Mouse (Mus musculus) limb, embryonic 12.5 days (tissue): ENCODE data around the gene Sost. TPM values are rescaled to one million over a fixed set of nuclear protein-coding genes. Genes with fewer than 3 reads are reported as not detected.
A peak's percentile ranks its signal among the peaks of the same experiment; 100 is the strongest.

ENCODE experiments used
- ATAC-seq: fragments of 200-750 bp; cut with Nextera tagmentation; 2 replicates; pipeline ENCODE4 v1.8.0; 2017; ENCODE audit warnings: low read depth, moderate TSS enrichment; ENCODE audit not compliant: insufficient number of reproducible peaks, insufficient read depth, low FRiP score, low TSS enrichment
- H3K27ac ChIP-seq: fragments of 300-500 bp; sonication (generic); 2 replicates; pipeline ENCODE4 v1.5.1; 2016; ENCODE audit warnings: mild to moderate bottlenecking, moderate library complexity
- H3K27me3 ChIP-seq: fragments of 300-500 bp; sonication (generic); 2 replicates; pipeline ENCODE4 v1.6.1; 2016; ENCODE audit warnings: mild to moderate bottlenecking, moderate library complexity
- H3K36me3 ChIP-seq: fragments of 300-500 bp; sonication (generic); 2 replicates; pipeline ENCODE4 v1.6.1; 2016; ENCODE audit warnings: mild to moderate bottlenecking, moderate library complexity
- H3K4me1 ChIP-seq: fragments of 300-500 bp; sonication (generic); replicated peaks from 2 replicates; pipeline ENCODE4 v1.6.1; 2016
- H3K4me2 ChIP-seq: fragments of 300-500 bp; sonication (generic); 2 replicates; pipeline ENCODE4 v1.6.1; 2016; ENCODE audit warnings: mild to moderate bottlenecking, moderate library complexity
- H3K4me3 ChIP-seq: fragments of 300-500 bp; sonication (generic); replicated peaks from 2 replicates; pipeline ENCODE4 v1.5.1; 2016; ENCODE audit warnings: mild to moderate bottlenecking
- H3K9ac ChIP-seq: fragments of 300-500 bp; sonication (generic); replicated peaks from 2 replicates; pipeline ENCODE4 v1.6.1; 2016; ENCODE audit warnings: mild to moderate bottlenecking, moderate library complexity
- H3K9me3 ChIP-seq: fragments of 300-500 bp; sonication (generic); 2 replicates; pipeline ENCODE4 v1.6.1; 2016; ENCODE audit warnings: mild to moderate bottlenecking, moderate library complexity
- WGBS: fragments of 180-500 bp; shearing (Covaris S2); methylation state at CpG from one replicate; pipeline ENCODE4 v1.1.7; 2016; 5-methylcytosine and 5-hydroxymethylcytosine counted together
- polyA plus RNA-seq: library from polyadenylated mRNA; unstranded; fragments of >200 nt; fragmentation: Nextera tagmentation; extraction: Ambion mirVana; gene quantifications from 2 replicates; pipeline ENCODE4 v1.2.1, GENCODE M21; 2016

Sost gene
- polyA plus RNA-seq, 1 experiment from 2014 or later, result 1.1 TPM

- no peaks in the 10 kb centered on the region for H3K36me3 ChIP-seq
- no peaks in the 10 kb centered on the region for H3K9me3 ChIP-seq
- H3K4me2 ChIP-seq, result peak overlapping the region; percentile 100
- H3K27ac ChIP-seq, result no peak overlapping the region
- WGBS, result 75% methylated on average over 10 of the region's 10 CpGs
- H3K27me3 ChIP-seq, result peaks cover 14% of the 10 kb centered on the region
- no peak overlapping the region for H3K9ac ChIP-seq
- H3K4me3 ChIP-seq, result no peak overlapping the region
- ATAC-seq, result no peak; the same call in 1 of the 2 replicates
- H3K4me1 ChIP-seq, result peaks cover 23% of the 10 kb centered on the region
Observed at GRCm38 (mm10) chr11:101983431-101983921, 16.7 kb upstream of the Sost start.

- no peak for ATAC-seq
- H3K9ac ChIP-seq, result no peak overlapping the region
- no peaks in the 10 kb centered on the region for H3K9me3 ChIP-seq
- H3K27ac ChIP-seq, result no peak overlapping the region
- H3K4me1 ChIP-seq, result peaks cover 23% of the 10 kb centered on the region
- H3K4me2 ChIP-seq, result peak overlapping the region; percentile 100
- H3K4me3 ChIP-seq, result no peak overlapping the region
- no peaks in the 10 kb centered on the region for H3K36me3 ChIP-seq
- 51% methylated on average over 6 of the region's 6 CpGs for WGBS
- peaks cover 14% of the 10 kb centered on the region for H3K27me3 ChIP-seq
Observed at GRCm38 (mm10) chr11:101982981-101983411, 16.2 kb upstream of the Sost start.

DNA sequence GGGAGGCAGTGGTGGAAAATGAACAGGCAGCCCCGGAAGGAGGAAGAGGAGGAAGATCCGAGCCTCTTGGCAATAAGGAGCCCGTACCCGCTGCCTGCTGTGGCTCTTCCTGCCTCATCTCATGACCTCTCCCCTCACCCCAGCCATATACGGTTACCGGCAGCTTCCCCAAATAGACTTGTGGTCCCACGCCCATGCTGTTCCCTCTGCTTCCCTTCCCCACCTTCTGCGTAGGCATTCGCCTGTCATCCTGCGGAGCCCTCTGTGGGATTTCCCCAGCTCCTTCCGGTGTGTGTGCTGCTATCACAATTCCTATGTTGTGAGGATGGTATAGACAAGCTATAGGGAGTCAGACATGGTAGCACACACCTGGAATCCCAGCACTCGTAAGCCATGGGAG, 15.0 kb upstream of the Sost start:
- H3K4me3 ChIP-seq, result no peak overlapping the region
- peaks cover 23% of the 10 kb centered on the region for H3K4me1 ChIP-seq
- no peak for ATAC-seq
- H3K9ac ChIP-seq, result no peak overlapping the region
- H3K27ac ChIP-seq, result no peak overlapping the region
- WGBS, result 77% methylated on average over 12 of the region's 12 CpGs
- H3K9me3 ChIP-seq, result no peaks in the 10 kb centered on the region
- H3K4me2 ChIP-seq, result no peak overlapping the region
- H3K27me3 ChIP-seq, result peaks cover 10% of the 10 kb centered on the region; the same call in 1 of the 2 replicates
- no peaks in the 10 kb centered on the region for H3K36me3 ChIP-seq

- no peaks in the 10 kb centered on the region for H3K36me3 ChIP-seq
- no peak overlapping the region for H3K4me3 ChIP-seq
- no peak overlapping the region for H3K4me2 ChIP-seq
- peaks cover 21% of the 10 kb centered on the region for H3K4me1 ChIP-seq
- 79% methylated on average over 9 of the region's 9 CpGs for WGBS
- H3K27ac ChIP-seq, result no peak overlapping the region
- ATAC-seq, result no peak
- no peak overlapping the region for H3K9ac ChIP-seq
- H3K9me3 ChIP-seq, result no peaks in the 10 kb centered on the region
- peaks cover 10% of the 10 kb centered on the region; the same call in 1 of the 2 replicates for H3K27me3 ChIP-seq
Observed at GRCm38 (mm10) chr11:101980603-101981157, 13.9 kb upstream of the Sost start.

GRCm38 (mm10) chr11:101979140-101979539, 12.3 kb upstream of the Sost start:
- 80% methylated on average over 5 of the region's 5 CpGs for WGBS
- ATAC-seq, result no peak
- peaks cover 14% of the 10 kb centered on the region for H3K4me1 ChIP-seq
- H3K36me3 ChIP-seq, result no peaks in the 10 kb centered on the region
- H3K9ac ChIP-seq, result no peak overlapping the region
- H3K27me3 ChIP-seq, result 0 out of 2 replicates have a peak, but pooled peaks cover 3% of the 10 kb centered on the region
- H3K4me2 ChIP-seq, result no peak overlapping the region
- no peaks in the 10 kb centered on the region for H3K9me3 ChIP-seq
- H3K27ac ChIP-seq, result no peak overlapping the region
- H3K4me3 ChIP-seq, result no peak overlapping the region

- Histone ChIP-seq H3K4me3 (no peak overlapping the region), H3K27ac (no peak overlapping the region), H3K9me3 (no peaks in the 10 kb centered on the region), H3K4me1 (peaks cover 17% of the 10 kb centered on the region), H3K9ac (no peak overlapping the region), H3K36me3 (no peaks in the 10 kb centered on the region), H3K4me2 (no peak overlapping the region), H3K27me3 (0 out of 2 replicates have a peak, but pooled peaks cover 3% of the 10 kb centered on the region)
- ATAC-seq, result no peak
- WGBS, result 92% methylated on average over 7 of the region's 7 CpGs
Observed at GRCm38 (mm10) chr11:101976949-101977348, 10.1 kb upstream of the Sost start.

DNA sequence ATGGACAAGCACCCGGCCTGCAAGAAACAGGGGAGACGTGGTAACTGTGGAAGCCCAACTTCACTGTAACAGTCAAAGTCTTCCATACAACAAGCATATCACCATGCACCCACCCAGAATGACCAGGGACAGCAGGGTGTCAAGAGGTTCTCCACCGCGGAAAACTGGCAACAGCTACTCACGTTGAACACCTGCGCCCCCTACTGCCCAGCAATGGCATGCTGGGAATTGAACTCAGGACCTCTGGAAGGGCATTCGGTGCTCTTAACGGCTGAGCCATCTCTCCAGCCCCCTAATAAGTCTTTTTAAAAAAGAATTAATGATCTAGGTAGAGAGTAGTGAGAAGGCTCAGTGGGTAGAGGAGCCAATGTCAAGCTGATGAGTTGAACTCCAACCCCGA, 8.1 kb upstream of the Sost start:
- no peaks in the 10 kb centered on the region for H3K9me3 ChIP-seq
- no peaks in the 10 kb centered on the region for H3K36me3 ChIP-seq
- no peak overlapping the region for H3K4me3 ChIP-seq
- 0 out of 2 replicates have a peak, but pooled peaks cover 6% of the 10 kb centered on the region for H3K27me3 ChIP-seq
- no peak overlapping the region for H3K9ac ChIP-seq
- ATAC-seq, result no peak
- H3K27ac ChIP-seq, result no peak overlapping the region
- peaks cover 17% of the 10 kb centered on the region for H3K4me1 ChIP-seq
- WGBS, result 49% methylated on average over 9 of the region's 9 CpGs
- H3K4me2 ChIP-seq, result no peak overlapping the region

GRCm38 (mm10) chr11:101974181-101974580, 7.4 kb upstream of the Sost start:
- Histone ChIP-seq H3K9me3 (no peaks in the 10 kb centered on the region), H3K4me1 (peaks cover 17% of the 10 kb centered on the region), H3K36me3 (no peaks in the 10 kb centered on the region), H3K4me3 (no peak overlapping the region), H3K9ac (no peak overlapping the region), H3K27ac (no peak overlapping the region), H3K27me3 (0 out of 2 replicates have a peak, but pooled peaks cover 6% of the 10 kb centered on the region), H3K4me2 (no peak overlapping the region)
- WGBS, result 30% methylated on average over 6 of the region's 6 CpGs
- ATAC-seq, result no peak

GRCm38 (mm10) chr11:101973496-101973895, 6.7 kb upstream of the Sost start:
- H3K27me3 ChIP-seq, result peaks cover 5% of the 10 kb centered on the region
- H3K9ac ChIP-seq, result no peak overlapping the region
- H3K4me2 ChIP-seq, result peak overlapping the region; percentile 39
- no peak overlapping the region for H3K27ac ChIP-seq
- peaks cover 20% of the 10 kb centered on the region for H3K4me1 ChIP-seq
- no peak overlapping the region for H3K4me3 ChIP-seq
- H3K9me3 ChIP-seq, result no peaks in the 10 kb centered on the region
- no peaks in the 10 kb centered on the region for H3K36me3 ChIP-seq
- 45% methylated on average over 9 of the region's 9 CpGs for WGBS
- no peak for ATAC-seq

- Histone ChIP-seq H3K9me3 (no peaks in the 10 kb centered on the region), H3K27ac (no peak overlapping the region; the same call in 1 of the 2 replicates), H3K4me3 (no peak overlapping the region), H3K27me3 (peaks cover 13% of the 10 kb centered on the region), H3K36me3 (no peaks in the 10 kb centered on the region), H3K9ac (no peak overlapping the region), H3K4me1 (peaks cover 23% of the 10 kb centered on the region), H3K4me2 (0 out of 2 replicates have a peak overlapping the region, but pooled peaks have one; percentile 39)
- ATAC-seq, result no peak
- WGBS, result 77% methylated on average over 5 of the region's 5 CpGs
Observed at GRCm38 (mm10) chr11:101972651-101973050, 5.8 kb upstream of the Sost start.

GRCm38 (mm10) chr11:101972097-101972496, 5.3 kb upstream of the Sost start:
- Histone ChIP-seq H3K36me3 (no peaks in the 10 kb centered on the region), H3K4me3 (no peak overlapping the region), H3K9ac (no peak overlapping the region), H3K9me3 (no peaks in the 10 kb centered on the region), H3K27me3 (peaks cover 19% of the 10 kb centered on the region), H3K27ac (no peak overlapping the region), H3K4me1 (peaks cover 28% of the 10 kb centered on the region), H3K4me2 (no peak overlapping the region)
- ATAC-seq, result no peak
- 63% methylated on average over 3 of the region's 3 CpGs for WGBS

- H3K9me3 ChIP-seq, result no peaks in the 10 kb centered on the region
- ATAC-seq, result no peak
- 47% methylated on average over 3 of the region's 3 CpGs for WGBS
Observed at GRCm38 (mm10) chr11:101971410-101971809, 4.6 kb upstream of the Sost start.

More at GRCm38 (mm10) chr11:101971410-101971809, 4.6 kb upstream of the Sost start:
- no peaks in the 10 kb centered on the region for H3K36me3 ChIP-seq
- H3K27ac ChIP-seq, result no peak overlapping the region
- H3K27me3 ChIP-seq, result peaks cover 26% of the 10 kb centered on the region
- H3K9ac ChIP-seq, result no peak overlapping the region
- H3K4me3 ChIP-seq, result no peak overlapping the region
- peaks cover 35% of the 10 kb centered on the region for H3K4me1 ChIP-seq
- no peak overlapping the region for H3K4me2 ChIP-seq
